Mouse (Mus musculus): ENCODE measurements at regions not wholly inside any gene's neighbourhood (a gene's known extent, or its start where the extent isn't known, plus 50 kb on each side); places are given as distances from the start of the nearest gene placed in this dataset.

DNA sequence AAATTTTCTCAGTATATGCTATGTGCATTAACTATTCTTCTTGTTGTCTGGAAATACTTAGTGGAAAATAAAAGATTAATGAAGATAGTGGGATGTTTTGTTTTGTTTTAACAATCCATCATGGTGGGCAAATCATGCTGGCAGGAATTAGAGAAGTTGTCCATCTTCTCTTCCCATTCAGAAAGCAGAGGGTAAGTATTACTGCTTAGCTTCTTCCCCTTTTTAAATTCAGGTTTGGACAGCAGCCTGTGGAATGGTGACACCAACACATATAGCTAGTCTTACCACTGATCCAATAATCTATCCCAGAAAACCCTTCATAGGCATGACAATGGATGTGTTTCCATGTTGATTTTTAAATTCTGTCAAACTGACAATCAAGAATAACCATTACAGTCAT lies 467.9 kb upstream of the Mef2c start:
- no peak for DNase-seq

DNA sequence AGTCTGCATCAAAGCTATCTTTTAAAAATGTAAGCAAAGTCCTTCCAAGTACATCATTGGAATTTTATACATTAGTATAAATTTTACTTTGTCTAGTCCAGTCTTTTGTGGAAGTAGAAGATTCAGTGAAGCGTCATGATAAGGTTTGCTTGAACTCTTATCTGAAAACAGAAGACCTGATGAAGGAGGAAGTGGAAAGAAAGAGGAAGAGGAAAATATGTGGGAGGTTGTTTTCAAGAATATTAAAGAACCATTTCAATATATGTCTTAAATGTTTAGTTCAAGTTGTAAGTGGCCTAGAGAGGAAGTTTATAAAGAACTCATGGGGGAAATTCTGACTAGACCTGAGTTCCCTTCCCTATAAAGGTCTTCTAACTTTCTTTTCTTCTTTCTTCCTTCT lies 462.3 kb upstream of the Mef2c start:
- DNase-seq = no peak

DNA sequence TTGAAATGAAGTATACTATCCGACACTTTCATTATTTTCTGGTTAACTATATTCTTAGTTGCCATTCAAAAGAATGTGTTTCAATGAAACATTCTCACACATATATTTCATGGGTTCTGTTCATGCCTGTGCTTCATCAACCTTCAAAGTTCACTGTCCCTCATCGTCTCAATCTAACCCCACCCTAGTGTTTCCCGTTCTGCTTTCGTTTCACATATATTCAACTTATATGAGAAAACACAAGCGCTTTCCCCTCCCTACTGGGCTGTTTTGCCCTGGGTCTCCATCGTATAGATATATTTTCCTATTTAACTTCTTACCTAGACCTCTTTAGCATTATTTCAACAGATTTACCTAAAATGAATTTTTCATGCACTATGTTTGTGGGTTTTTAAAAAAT lies 458.3 kb upstream of the Mef2c start:
- DNase-seq = peak; percentile 48 to 52

DNA sequence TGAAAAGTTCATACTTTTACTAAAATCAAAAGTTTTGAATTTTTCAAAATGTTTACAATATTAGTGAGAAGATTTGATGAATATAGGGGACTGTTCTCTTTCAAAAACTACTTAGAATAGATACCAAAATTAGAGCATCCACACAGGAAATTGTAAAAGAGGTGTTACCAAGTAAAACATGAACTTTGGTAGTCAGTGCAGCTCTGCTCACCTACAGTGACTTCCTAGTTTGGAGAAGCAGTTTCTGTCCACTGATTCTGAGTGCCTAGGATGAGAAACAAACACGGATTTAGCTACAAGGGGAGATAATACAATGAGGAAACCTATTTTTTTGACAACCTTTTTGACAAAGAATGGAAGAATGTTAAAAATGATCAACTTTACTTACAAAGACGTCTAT lies 457.9 kb upstream of the Mef2c start:
- DNase-seq = peak in 1 of 2 experiments; percentile 31

DNA sequence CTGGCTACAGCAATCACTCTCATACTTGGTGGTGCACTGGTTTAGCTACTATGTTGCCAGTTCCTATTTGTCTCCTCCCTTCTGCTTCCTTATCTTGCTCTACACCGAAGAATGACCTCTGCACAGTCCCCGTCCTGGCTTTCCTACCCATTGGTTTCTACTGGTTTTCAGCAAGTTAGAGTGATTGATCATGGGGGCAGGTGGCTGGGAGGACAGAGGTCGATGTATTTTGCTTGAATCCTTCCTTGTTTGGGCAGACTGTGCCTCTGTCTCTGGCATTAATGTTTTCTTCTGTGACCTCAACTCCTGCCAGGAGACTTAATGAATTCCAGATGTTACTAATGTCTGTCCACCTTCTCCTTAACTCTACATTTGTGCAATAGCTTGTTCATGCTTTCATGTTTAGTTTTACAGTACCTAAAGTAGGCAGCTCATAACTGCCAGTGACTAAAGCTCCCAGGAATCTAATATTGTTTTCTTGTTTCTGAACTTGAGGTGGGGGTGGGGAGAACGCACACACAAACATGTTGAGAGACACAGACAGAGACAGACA lies 457.2 kb upstream of the Mef2c start:
- no peak for DNase-seq

DNA sequence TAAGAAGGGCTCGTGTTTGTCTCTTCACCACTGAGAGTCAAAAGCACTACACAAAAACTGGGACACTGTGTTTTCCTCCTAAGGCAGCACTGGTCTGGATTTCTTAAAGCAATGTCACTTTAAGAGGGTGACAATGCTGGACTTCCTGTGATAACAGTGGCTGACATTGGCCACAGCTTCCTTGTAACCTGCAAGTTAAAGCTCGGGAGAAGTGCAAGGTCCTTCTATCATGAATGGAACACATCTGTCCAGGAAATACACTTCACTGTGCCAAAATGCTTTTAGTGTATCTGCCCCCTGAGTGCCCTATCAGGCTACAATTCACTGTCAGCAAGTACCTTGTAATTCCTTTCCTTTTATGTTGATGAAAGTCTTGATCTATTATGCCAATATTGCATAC lies 448.0 kb upstream of the Mef2c start:
- DNase-seq = no peak

DNA sequence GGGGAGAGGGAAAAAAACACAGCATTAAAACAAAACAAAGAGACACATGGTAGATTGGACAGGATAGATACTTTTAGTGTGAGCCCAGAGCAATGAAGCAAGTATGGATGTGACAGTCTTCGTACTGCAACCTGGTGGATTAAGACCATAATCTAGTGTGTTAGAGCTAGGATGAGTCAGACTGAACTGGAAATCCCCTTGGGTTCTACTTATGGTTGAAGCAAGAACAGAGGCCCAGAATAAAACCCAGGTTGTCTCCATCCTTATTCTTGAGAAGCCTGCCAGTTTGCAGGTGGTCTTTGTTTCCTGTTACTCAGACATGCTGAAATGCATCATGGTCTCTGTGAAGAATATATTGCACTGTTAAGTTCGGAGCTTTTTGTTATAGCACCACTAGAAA lies 447.4 kb upstream of the Mef2c start:
- DNase-seq = peak; percentile 58 to 67

DNA sequence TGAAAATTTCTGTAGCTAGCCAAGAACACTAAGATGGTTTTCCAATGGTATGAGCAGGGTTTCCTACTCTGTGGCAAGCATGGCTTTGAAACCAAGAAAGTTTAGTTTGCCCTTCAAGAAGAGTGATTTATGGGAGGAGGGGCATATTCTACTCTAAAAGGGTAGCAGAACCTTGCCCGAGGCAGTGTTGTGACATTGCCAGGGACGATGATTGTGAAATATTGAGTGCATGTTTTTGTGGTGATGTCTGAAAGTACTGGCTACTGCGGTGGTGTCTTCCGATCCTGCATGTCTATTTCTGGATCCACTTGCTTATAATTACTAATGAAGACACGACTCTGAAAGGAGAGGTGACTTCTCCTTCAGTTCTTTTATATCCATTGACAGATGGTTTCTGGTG lies 439.1 kb upstream of the Mef2c start:
- no peak for DNase-seq

DNA sequence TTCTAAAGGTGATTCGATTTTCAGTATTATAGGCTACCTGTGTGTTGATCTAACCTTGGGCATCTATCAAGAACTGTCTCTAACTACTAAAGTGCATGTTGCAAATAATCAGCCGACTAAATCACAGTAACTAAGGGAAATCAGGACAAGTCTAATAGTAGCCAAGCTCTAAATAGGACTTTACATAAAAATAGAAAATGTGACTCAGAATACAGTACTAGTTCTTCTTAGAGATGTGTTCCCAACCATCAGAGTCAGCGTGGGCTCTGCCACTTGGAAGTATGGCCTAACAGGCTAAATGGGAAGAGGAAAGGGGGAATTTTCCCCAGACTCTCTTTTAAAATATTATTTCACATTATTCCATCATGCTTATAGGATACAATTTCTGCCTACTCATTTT lies 438.6 kb upstream of the Mef2c start:
- DNase-seq = no peak

DNA sequence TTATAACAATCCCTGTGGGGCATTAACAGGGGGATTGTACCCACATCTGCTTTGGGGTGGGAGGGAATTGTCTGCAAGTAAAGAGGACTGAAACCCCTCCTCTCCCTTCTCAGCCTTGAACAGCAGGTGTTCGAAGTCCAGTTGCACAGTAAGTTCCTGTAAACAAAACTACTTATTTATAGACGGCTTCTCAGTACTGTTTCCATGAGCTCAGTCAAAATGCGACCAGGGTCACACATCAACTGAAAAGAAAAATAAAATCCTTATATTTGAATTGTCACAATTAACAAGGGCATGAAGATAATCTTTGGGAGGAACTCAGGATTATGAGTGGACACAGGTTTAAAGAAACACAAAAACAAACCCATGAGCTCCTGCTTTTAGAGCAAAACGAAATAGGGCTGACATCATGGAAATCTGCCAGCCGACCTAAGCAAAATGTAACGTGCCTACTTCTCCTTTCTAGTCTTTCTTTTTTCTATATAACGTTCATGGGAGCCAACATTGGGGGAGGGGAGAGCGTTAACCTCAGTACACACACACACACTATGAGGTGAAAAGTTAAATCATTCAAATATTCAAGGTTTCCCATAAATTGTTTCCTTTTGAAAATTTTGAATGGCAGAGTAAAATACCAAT lies 437.6 kb upstream of the Mef2c start:
- DNase-seq = peak; percentile 77 to 84

DNA sequence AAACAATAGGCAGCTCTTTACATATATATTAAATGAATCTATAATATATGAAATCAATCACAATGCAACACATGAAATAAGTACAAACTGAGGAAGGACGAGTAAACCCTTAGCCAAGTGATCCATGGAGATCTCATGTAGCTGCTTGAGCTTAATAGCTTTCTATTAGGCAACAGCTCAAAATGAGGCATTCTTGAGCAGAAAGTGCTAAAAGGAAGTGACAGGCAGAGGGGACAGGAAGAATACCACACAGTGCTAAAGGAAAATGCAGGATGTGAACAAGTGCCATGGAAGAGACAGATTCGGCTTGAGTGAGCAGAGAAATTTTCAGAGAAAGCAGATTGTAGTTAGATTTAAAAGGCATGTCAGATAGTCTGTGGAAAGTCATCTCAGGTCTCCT lies 436.3 kb upstream of the Mef2c start:
- peak in 1 of 2 experiments; percentile 33 for DNase-seq

DNA sequence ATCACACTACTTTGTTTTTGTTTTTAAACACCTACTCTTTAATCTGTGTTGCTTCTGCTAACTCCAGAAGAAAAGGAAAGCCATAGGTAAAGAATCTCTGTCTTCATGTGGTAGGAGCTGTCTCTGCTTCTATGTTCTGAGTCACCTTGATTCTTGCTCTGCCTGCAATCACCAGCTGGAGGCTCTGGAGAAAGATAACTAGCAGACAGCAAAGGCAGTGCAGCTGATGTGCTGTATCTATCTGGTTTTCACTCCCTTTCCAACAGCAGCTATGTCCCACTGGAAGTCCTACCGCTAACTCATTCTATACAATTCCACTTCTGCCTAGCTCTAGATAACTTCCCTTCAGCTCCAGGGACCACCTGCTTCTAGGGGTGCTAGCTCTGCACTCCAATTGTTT lies 435.2 kb upstream of the Mef2c start:
- DNase-seq = peak in 1 of 2 experiments; percentile 31

DNA sequence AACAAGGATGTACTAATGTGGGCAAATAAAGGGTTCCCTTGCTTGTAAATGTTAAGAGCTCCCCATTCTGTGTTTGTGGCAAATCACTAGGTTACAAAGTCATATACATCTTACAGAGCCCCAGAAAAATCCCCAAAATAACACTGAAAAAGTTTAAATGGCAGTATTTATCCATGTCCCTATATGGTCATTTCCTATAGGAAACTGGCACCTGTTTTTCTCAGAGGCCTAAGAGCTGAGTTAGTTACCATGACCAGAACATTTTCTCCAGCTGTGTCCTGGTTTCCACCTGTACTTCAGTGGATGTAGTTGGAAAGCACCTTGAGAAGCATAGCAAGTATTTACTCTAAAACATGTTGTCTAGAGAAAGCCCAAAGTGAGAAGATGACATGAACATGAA lies 434.5 kb upstream of the Mef2c start:
- DNase-seq = peak in 1 of 2 experiments; percentile 30

DNA sequence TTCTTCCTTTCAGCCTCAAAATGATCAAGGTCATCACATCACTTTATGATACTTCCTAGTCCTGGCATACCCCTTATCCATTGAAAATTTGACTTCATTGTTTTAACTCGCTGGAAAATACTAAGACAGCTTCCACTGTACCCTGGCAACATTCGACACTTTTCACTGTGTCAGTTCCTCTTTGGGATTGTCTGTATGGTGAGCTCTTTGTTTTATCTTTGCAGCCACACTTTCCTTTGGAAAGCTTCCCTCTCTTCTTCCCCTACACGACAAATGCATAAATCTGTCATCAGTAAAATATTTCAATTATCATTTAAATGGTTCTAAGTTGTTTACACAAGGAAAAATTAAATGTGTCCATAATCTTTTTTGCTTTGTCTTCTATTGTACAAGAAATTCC lies 431.8 kb upstream of the Mef2c start:
- no peak for DNase-seq

DNA sequence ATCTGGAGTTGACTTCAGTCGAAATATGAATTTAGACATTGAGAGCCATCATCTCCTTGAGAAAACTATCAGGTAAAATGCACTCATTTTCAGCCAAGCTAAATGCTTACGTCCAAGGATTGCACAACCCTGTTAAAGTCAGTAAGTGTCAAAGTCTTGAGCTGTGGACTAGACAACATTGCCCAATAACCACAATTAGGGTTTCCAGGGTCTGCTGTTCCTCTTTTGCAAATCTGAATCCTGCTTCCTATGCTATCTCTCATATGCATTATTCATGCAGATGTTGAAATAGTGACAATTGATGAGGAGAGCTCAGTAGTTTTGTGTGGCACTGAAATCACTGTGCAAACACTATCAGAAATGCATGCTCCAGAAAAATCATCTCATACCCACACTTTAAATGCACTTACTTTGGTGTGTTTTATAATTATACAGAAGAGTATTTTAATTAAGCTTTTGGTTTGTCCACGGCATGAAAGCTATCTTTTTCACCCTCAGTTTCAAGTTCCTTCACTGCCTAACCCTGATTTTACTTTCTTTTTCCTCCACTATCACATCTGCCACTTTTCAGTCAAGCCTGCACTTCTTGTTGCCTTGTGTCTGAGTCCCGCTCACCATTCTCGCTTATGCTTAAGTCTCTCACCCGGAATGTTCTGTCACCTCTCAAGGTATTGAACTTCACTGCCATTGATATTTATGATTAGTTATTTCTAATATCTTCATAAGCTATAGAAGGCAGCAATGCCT lies 429.4 kb upstream of the Mef2c start:
- peak; percentile 34 to 45 for DNase-seq

DNA sequence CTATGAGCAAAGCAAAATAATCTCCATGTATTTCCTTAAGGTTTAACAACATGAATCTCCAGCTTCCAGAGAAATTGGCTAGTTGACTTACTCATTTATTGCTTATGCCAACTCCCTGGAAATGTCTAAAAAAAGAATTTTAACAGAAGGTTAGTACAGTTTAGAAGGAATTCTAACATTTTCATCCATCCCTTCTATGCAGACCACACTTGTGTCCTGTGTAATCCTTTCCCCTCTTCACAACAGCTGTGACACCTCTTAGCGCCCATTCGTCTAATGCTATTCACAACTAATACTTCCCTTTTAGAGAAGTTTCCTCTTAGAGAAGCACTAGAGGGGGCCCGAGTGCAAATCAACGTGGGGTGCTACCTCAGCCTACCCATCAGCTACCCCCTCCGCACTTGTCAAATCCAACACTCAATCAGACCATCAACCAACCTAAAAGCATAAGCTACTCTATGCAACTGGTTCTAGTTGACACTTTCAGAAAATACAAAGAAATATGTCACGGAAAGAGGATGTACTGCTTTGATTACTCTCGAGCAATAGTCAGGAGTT lies 428.4 kb upstream of the Mef2c start:
- peak; percentile 77 to 80 for DNase-seq

DNA sequence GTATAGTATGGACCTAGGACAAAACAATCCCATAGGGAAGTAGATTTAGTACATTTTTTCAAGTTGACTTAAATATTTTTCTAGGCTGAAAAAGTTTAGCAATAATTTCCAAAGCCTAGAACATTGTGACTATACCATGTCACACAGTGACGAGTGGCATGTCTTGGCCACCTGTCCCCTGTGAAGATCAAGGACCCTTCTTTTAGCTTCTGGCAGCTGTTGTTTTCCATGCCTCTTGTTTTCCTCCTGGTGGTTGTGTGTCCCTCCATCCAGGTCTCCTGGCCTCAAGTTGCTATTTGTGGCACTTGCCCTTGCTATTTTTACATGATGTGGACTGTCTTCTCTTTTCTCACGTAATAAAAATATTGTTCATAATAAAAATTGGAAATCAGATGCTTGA lies 427.2 kb upstream of the Mef2c start:
- DNase-seq = no peak

DNA sequence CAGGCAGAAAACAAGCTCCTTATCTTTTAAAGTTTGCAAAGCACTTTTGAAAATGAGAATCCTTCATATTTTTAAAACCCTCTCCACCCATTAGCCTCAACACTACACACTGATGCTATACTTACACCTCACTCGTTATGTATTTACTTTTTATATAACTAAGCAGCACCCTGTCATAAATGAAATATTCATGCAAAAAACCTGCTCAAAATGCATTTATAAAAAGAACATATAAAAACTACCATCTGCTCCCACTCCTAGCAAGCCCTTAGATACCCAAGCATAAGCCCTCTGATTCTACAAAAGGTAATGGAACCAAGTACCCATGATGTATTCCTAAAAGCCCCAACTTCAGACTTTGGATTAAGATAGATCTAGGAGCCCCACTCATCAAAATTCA lies 426.7 kb upstream of the Mef2c start:
- DNase-seq = no peak

DNA sequence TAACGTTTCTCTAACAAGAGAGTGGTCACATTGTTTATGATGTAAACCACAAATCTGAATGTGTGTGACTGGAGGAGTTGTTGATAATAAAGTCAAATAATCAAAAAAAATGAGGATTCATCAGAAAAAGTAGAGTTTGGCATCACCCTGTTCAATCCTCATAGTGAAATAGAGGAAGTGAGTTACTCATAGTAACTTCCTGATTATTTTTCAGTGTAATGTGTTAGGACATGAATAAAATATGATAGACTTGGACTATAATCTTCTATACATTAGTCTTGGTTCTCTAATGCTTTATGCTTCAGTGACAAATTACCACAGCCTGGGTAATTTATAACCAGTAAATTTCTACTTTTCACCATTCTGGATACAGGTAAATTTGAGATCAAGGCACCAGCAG lies 424.5 kb upstream of the Mef2c start:
- DNase-seq = no peak

DNA sequence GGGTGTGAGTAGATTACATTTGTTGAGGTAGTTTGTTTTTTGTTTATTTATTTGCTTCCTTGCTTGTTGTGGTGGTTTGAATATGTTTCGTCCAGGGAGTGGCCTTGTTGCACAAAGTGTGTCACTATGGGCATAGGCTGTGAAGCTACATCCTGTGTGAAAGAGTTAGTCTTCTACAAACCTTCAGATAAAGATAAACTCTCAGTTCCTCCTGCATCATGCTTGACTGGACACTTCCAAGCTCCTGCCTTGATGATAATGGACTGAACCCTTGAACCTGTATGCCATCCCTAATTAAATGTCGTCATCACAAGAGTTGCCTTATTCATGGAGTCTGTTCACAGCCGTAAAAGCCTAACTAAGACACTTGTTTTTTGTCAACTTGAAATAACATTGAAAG lies 418.9 kb upstream of the Mef2c start:
- peak; percentile 56 to 61 for DNase-seq

DNA sequence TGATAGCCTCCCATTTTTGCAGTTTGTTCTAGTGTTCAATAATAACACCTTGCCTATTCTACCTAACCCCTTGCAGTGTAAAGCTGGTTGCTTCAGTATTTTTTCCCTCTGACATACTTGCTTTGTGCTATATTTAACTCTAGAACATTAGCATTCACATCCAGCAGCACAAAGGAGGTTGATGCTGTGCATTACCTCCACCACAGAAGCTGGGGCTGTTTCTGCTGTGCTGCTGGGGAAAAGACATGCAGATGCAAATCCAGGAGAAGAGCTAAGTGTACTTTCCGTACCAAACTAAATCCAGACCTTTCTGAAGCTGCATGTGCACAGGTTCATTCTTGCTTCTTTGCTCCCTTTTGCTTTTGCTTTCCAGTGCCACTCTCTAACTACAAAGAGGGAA lies 403.9 kb upstream of the Mef2c start:
- DNase-seq = no peak

DNA sequence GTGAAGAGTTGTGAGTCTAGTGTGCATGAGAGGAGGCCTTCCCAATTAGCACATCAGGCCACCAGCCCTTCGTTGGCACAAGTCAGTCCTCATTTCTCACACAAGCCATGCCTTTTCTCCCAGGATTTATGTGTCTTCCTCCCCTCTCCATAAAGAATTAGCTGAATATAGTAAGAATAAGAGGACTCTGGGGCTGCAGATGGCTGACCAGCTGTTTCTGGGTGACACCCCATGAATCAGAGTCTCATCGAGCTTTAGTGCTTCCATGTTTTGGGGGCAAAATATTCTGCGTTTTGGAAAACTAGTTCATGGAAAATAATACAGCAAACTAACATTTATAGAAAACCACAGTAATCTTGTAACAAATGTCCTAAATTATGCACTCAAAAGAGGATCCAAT lies 393.2 kb upstream of the Mef2c start:
- DNase-seq = no peak

DNA sequence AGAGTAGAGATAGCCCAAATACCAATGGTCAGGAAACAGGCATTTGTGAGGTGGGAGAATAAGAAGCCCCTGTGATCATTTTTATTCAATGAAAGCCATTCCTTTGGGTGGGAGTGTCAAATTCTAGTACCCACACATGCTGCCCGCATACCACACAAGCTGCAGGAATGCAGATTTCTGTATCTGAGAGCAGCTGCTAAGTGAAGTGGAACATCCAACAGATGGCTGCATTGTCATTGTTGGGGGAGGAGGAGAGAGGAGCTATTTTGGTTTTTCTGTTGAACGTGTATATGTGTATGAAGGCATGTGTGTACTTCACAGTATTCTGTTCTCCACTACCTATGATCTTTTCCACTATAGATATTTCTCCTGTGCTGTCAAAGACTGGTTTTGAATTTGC lies 392.3 kb upstream of the Mef2c start:
- DNase-seq = peak; percentile 21 to 28

DNA sequence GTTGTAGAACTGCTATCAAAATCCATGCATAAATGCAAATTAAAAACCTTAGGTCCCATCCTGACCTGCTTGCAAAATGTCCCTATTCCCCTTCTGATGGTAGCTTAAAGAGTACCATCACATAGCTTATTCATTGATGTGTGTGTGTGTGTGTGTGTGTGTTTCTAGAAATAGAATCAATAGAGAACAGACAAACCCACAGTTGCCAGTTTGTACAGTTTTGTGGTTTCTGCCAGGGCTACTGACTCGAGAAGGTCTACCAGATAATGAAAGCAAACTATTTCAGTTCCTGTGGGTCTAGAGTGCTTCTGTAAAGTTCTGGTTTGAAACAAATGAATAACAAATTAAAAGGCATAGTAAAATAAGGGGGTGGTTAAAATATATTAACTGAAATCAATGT lies 391.5 kb upstream of the Mef2c start:
- peak; percentile 48 to 51 for DNase-seq
